Mouse (Mus musculus) liver, embryonic 12.5 days (tissue): ENCODE results near the gene Pde4d. TPM values are rescaled to one million over a fixed set of nuclear protein-coding genes. Genes with fewer than 3 reads are reported as not detected.
A peak's percentile ranks its signal among the peaks of the same experiment; 100 is the strongest.
"Not testable (repeated sequence)": the region's sequence is repeated elsewhere in the genome, so short reads cannot be mapped to it uniquely, and the experiment has no call there.

Experiments
- ATAC-seq: fragments of 200-750 bp; cut with Nextera tagmentation; 2 replicates; pipeline ENCODE4 v1.8.0; 2017; ENCODE audit warnings: moderate number of reproducible peaks, mild to moderate bottlenecking, moderate library complexity
- H3K27ac ChIP-seq: fragments of 300-500 bp; sonication (generic); 2 replicates; pipeline ENCODE4 v1.5.1; 2016; ENCODE audit warnings: mild to moderate bottlenecking
- H3K27me3 ChIP-seq: fragments of 300-500 bp; sonication (generic); replicated peaks from 2 replicates; pipeline ENCODE4 v1.6.1; 2016; ENCODE audit warnings: mild to moderate bottlenecking, moderate library complexity
- H3K36me3 ChIP-seq: fragments of 300-500 bp; sonication (generic); 2 replicates; pipeline ENCODE4 v1.6.1; 2016; ENCODE audit warnings: mild to moderate bottlenecking, moderate library complexity
- H3K4me1 ChIP-seq: fragments of 300-500 bp; sonication (generic); 2 replicates; pipeline ENCODE4 v1.6.1; 2016
- H3K4me2 ChIP-seq: fragments of 300-500 bp; sonication (generic); 2 replicates; pipeline ENCODE4 v1.6.1; 2016; ENCODE audit warnings: mild to moderate bottlenecking, moderate library complexity
- H3K4me3 ChIP-seq: fragments of 300-500 bp; sonication (generic); 2 replicates; pipeline ENCODE4 v1.5.1; 2016; ENCODE audit warnings: mild to moderate bottlenecking, moderate library complexity
- H3K9ac ChIP-seq: fragments of 300-500 bp; sonication (generic); 2 replicates; pipeline ENCODE4 v1.6.1; 2016; ENCODE audit warnings: mild to moderate bottlenecking, moderate library complexity
- H3K9me3 ChIP-seq: fragments of 300-500 bp; sonication (generic); replicated peaks from 2 replicates; pipeline ENCODE4 v1.6.1; 2016; ENCODE audit warnings: mild to moderate bottlenecking, moderate library complexity
- WGBS: fragments of 180-500 bp; shearing (Covaris S2); methylation state at CpG from one replicate; pipeline ENCODE4 v1.1.7; 2016; ENCODE audit not compliant: insufficient replicate concordance; 5-methylcytosine and 5-hydroxymethylcytosine counted together
- polyA plus RNA-seq: library from polyadenylated mRNA; unstranded; fragments of >200 nt; fragmentation: Nextera tagmentation; extraction: Ambion mirVana; gene quantifications from 2 replicates; pipeline ENCODE4 v1.2.1, GENCODE M21; 2016

Pde4d gene
- polyA plus RNA-seq, 1 experiment from 2014 or later, result 19.4 TPM

DNA sequence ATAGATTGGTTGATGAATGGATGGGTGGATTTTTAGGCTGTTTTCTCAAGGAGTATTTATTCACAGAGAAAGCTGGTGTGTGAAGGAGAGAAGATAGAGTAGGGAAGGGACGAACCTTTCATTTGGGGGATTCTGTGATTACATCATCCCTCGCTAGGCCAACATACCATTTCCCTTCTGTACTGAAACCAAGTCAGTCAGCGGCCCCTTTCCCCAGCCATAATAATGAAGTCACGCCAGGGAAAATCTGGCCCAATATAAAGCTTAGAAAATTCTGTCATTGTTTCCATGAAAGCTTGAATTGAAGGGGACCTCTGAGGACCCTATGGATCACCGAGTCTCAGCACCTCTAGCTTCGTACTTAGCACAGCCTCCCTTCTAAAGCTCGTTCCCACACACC, 307.7 kb downstream of the Pde4d start:
- no peaks in the 10 kb centered on the region for H3K4me1 ChIP-seq
- H3K4me3 ChIP-seq, result no peak overlapping the region
- H3K27me3 ChIP-seq, result no peaks in the 10 kb centered on the region
- WGBS, result 74% methylated on average over 7 of the region's 7 CpGs
- H3K36me3 ChIP-seq, result no peaks in the 10 kb centered on the region
- no peaks in the 10 kb centered on the region for H3K9me3 ChIP-seq
- H3K4me2 ChIP-seq, result no peak overlapping the region
- H3K27ac ChIP-seq, result no peak overlapping the region
- no peak for ATAC-seq
- no peak overlapping the region for H3K9ac ChIP-seq

GRCm38 (mm10) chr13:108758331-108758730, 308.6 kb downstream of the Pde4d start:
- no peaks in the 10 kb centered on the region for H3K4me1 ChIP-seq
- no peak overlapping the region for H3K9ac ChIP-seq
- ATAC-seq, result no peak
- no peaks in the 10 kb centered on the region for H3K27me3 ChIP-seq
- no peak overlapping the region for H3K4me3 ChIP-seq
- no peaks in the 10 kb centered on the region for H3K9me3 ChIP-seq
- H3K27ac ChIP-seq, result no peak overlapping the region
- WGBS, result 62% methylated on average over 4 of the region's 4 CpGs
- H3K36me3 ChIP-seq, result no peaks in the 10 kb centered on the region
- no peak overlapping the region for H3K4me2 ChIP-seq

GRCm38 (mm10) chr13:108759140-108759539, 309.4 kb downstream of the Pde4d start:
- no peaks in the 10 kb centered on the region for H3K27me3 ChIP-seq

DNA sequence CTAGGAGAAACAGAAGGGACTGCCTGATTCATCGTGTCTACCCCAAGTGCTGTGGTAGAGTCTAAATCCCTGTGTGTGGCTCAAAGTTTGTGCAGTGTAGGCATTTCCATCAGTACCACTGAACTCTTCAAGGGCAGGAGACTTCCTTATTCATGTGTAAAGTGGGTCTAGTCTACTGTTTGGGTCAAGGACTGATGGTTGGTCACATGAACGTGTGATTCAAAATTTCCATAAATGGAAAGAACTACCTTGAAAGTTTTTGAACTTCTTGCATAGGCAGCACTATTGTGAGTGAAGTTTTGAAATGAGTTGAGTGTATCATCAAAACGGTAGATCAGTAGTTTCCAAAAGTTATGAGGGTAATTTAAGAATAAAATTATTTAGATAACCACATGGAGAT, 313.5 kb downstream of the Pde4d start:
- WGBS, result 63% methylated on average over 3 of the region's 3 CpGs
- H3K4me1 ChIP-seq, result no peaks in the 10 kb centered on the region

More at GRCm38 (mm10) chr13:108759140-108759539, 309.4 kb downstream of the Pde4d start:
- Histone ChIP-seq H3K4me3 (no peak overlapping the region), H3K27ac (no peak overlapping the region), H3K4me1 (no peaks in the 10 kb centered on the region), H3K9ac (no peak overlapping the region), H3K4me2 (no peak overlapping the region), H3K9me3 (no peaks in the 10 kb centered on the region), H3K36me3 (no peaks in the 10 kb centered on the region)
- 66% methylated on average over 4 of the region's 4 CpGs for WGBS
- no peak for ATAC-seq

DNA sequence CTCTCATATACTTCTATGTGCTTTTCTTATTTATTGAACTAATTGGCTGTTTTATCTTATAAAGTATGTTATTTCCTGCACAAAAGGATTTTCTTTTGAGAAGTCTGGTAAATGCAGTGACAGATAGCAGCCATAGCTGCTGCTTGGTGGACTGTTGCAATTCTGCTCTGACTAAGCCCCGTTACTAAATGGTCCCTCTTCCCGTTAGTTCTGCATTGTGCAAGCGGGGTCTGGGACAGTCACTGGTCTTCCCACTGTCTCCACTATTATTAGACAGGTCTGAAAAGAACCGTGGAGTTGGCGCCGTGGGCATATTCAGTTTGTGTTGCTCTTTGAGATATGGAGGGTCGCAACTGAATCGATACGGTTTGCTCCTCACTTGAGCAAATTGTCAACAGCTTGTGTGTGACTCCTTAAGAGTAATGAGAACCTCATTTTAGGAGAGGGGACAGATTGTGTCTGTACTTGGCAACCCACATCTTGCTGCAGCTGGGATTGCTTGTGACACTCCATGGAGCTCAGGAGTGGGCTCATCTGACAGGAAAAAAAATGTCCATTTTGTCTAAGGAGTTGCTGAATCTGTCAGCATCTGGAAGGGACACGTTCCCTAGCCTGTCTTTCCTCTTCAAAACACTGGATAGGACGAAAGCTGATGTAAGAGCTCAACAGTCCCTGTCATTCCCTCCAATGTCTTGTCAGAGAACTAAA, 316.4 kb downstream of the Pde4d start:
- Histone ChIP-seq H3K27ac (no peak overlapping the region), H3K9ac (no peak overlapping the region), H3K4me3 (no peak overlapping the region), H3K9me3 (no peaks in the 10 kb centered on the region), H3K27me3 (no peaks in the 10 kb centered on the region), H3K4me2 (no peak overlapping the region), H3K4me1 (no peaks in the 10 kb centered on the region), H3K36me3 (no peaks in the 10 kb centered on the region)
- ATAC-seq, result no peak
- WGBS, result 52% methylated on average over 11 of the region's 11 CpGs

More for the DNA sequence above, 313.5 kb downstream of the Pde4d start:
- no peak for ATAC-seq
- no peak overlapping the region for H3K4me3 ChIP-seq
- no peak overlapping the region for H3K27ac ChIP-seq
- H3K36me3 ChIP-seq, result no peaks in the 10 kb centered on the region
- H3K9me3 ChIP-seq, result no peaks in the 10 kb centered on the region
- H3K9ac ChIP-seq, result no peak overlapping the region
- no peak overlapping the region for H3K4me2 ChIP-seq
- H3K27me3 ChIP-seq, result no peaks in the 10 kb centered on the region

DNA sequence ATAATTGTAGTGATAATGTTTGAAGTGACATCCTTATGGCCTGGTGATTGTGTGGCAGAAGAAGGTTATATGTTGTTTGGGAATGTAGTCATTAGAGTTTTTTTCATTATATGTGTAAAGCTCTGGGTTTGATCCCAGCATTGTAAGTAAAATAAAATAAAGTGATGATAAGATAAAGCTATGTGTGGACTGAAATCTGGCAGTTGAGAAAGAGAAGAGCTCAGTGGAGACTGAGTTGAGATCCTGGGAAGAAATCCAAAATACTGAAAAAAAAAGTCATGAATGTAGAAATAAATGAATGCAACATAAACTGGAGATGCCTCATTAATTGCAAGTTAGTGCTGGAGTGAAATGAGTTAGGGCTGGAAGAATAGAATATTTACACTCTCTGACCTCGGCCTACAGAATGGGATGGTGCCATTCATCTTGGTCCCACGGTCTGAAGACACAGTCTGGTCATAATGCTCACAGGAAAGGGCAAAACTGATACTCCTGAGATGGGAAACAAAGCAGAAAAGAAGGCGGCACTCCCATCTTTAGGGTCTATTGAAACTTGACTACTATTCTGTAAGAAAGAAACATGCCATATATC, 319.8 kb downstream of the Pde4d start:
- no peak overlapping the region for H3K4me2 ChIP-seq
- H3K27ac ChIP-seq, result no peak overlapping the region
- H3K9me3 ChIP-seq, result no peaks in the 10 kb centered on the region
- H3K4me3 ChIP-seq, result no peak overlapping the region
- H3K36me3 ChIP-seq, result no peaks in the 10 kb centered on the region
- H3K9ac ChIP-seq, result no peak overlapping the region
- no peaks in the 10 kb centered on the region for H3K27me3 ChIP-seq
- H3K4me1 ChIP-seq, result no peaks in the 10 kb centered on the region
- WGBS, result 49% methylated on average over 3 of the region's 3 CpGs
- no peak for ATAC-seq

DNA sequence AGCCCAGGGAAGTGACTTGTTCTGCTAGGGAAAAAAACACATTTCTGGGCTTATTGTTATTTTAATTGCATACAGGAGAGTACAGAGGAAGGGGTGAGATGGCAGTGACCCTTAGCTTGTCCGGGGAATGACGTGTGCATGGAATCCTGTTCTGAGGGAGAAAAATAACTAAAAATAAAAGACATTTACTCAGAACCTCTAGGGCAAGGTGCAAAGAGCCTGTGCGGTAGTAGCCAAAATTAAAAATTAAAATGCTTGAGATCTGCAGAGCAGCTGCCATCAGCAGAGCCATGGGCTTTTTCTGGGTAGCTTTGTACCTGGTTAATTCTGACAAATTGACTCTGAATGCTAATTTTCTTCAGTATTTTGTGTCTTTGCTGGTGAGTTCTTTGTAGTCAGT, 322.6 kb downstream of the Pde4d start:
- WGBS, result 77% methylated on average over 3 of the region's 3 CpGs
- H3K36me3 ChIP-seq, result no peaks in the 10 kb centered on the region
- no peak overlapping the region for H3K27ac ChIP-seq
- H3K4me3 ChIP-seq, result no peak overlapping the region
- no peak overlapping the region for H3K9ac ChIP-seq
- no peaks in the 10 kb centered on the region for H3K27me3 ChIP-seq
- H3K4me2 ChIP-seq, result no peak overlapping the region
- no peaks in the 10 kb centered on the region for H3K9me3 ChIP-seq
- no peak for ATAC-seq
- H3K4me1 ChIP-seq, result no peaks in the 10 kb centered on the region

DNA sequence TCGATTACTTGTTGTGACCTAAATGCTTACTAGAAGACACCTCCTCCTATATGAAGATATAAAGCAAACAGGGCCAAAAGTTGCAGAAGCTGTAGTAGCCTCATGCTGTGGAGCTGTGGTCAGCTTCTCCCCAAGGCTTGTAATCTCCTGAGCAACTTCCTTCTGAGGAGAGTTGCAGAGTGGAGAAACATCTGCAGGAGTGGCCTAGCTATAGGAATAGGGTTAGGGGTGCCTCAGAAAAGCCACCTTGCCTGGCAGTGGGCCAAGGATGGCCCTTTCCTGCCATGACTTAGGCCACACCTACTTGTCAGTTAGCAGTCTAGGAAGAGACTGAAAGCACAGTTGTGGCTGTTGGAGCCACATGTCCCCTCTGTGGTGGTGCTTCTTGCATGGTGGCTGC, 325.2 kb downstream of the Pde4d start:
- H3K4me3 ChIP-seq, result no peak overlapping the region
- WGBS, result 40% methylated on average over 1 of the region's 1 CpGs
- no peaks in the 10 kb centered on the region for H3K36me3 ChIP-seq
- H3K4me2 ChIP-seq, result no peak overlapping the region
- H3K9ac ChIP-seq, result no peak overlapping the region
- H3K9me3 ChIP-seq, result no peaks in the 10 kb centered on the region
- no peaks in the 10 kb centered on the region for H3K4me1 ChIP-seq
- H3K27me3 ChIP-seq, result no peaks in the 10 kb centered on the region
- no peak for ATAC-seq
- no peak overlapping the region for H3K27ac ChIP-seq

- 25% methylated on average over 7 of the region's 7 CpGs for WGBS
- Histone ChIP-seq H3K27ac (no peak overlapping the region), H3K36me3 (no peaks in the 10 kb centered on the region), H3K4me2 (0 out of 2 replicates have a peak overlapping the region, but pooled peaks have one; percentile 12), H3K4me1 (no peaks in the 10 kb centered on the region), H3K4me3 (no peak overlapping the region), H3K9me3 (no peaks in the 10 kb centered on the region), H3K9ac (no peak overlapping the region), H3K27me3 (no peaks in the 10 kb centered on the region)
- no peak for ATAC-seq
These were observed 326.1 kb downstream of the Pde4d start for GRCm38 (mm10) chr13:108775882-108776281.

GRCm38 (mm10) chr13:108797620-108798019, 347.9 kb downstream of the Pde4d start:
- H3K4me1 ChIP-seq, H3K36me3 ChIP-seq, H3K4me2 ChIP-seq, H3K27ac ChIP-seq, ATAC-seq, H3K9ac ChIP-seq, H3K27me3 ChIP-seq, H3K4me3 ChIP-seq, H3K9me3 ChIP-seq: not testable (repeated sequence)
- WGBS, result 70% methylated on average over 3 of the region's 3 CpGs

DNA sequence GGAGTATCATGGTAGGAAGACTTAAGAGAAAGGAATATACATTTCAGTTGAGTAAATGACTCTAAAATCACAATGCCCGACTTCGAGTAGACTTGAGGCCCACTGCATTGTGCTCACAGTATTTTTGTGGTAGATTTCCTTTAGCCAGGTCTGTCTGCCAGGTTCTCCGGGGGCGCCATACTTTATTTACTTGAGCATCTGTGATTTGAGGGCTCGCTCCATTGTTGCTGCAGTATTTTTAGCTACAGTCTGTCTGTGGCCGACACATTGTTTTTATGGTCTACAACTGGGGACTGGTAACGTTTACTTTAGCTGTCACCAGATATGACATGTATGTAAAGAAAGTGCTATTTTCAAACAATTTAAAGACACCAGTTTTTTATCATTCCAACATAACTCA, 359.4 kb downstream of the Pde4d start:
- Histone ChIP-seq H3K9me3 (no peaks in the 10 kb centered on the region), H3K36me3 (no peaks in the 10 kb centered on the region), H3K4me1 (no peaks in the 10 kb centered on the region), H3K4me3 (no peak overlapping the region), H3K27me3 (no peaks in the 10 kb centered on the region), H3K27ac (no peak overlapping the region), H3K9ac (no peak overlapping the region), H3K4me2 (no peak overlapping the region)
- ATAC-seq, result no peak
- WGBS, result 72% methylated on average over 7 of the region's 7 CpGs

DNA sequence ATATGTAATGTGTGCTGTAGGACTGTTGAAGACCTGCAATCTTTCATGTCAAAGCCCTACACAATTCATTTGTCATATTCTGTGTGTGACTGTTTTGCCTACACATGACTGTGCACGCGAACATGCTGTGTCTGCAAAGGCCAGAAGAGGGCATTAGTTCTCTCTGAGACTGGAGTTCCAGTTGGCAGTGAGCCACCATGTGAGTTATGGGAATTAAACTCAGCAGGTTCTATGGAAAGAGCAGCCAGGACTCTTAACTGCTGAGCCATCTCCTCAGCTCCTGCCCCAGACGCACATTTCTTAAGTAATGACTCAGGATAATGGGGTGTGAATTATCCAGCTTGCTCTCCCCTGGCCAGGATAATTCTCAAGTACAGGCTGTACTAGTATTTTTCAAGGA, 363.2 kb downstream of the Pde4d start:
- WGBS, result 58% methylated on average over 3 of the region's 3 CpGs
- no peaks in the 10 kb centered on the region for H3K9me3 ChIP-seq
- no peaks in the 10 kb centered on the region for H3K4me1 ChIP-seq
- H3K4me3 ChIP-seq, result no peak overlapping the region
- H3K27ac ChIP-seq, result no peak overlapping the region
- ATAC-seq, result no peak
- no peaks in the 10 kb centered on the region for H3K36me3 ChIP-seq
- no peak overlapping the region for H3K9ac ChIP-seq
- no peaks in the 10 kb centered on the region for H3K27me3 ChIP-seq
- no peak overlapping the region for H3K4me2 ChIP-seq
